Mouse (Mus musculus) right cerebral cortex, postnatal 36 days (tissue): ENCODE data around the gene Fcnb.

Source experiments
- DNase-seq, 2 experiments: peaks; one replicate each; pipeline ENCODE4 v3.0.0; 2022; ENCODE audit warnings: low spot score in 2 of 2, mixed read lengths in 1 of 2

The Fcnb gene

GRCm38 (mm10) chr2:28032469-28032868 is 52.2 kb downstream of the Fcnb start:
- no peak for DNase-seq

GRCm38 (mm10) chr2:28031860-28032259 is 52.8 kb downstream of the Fcnb start:
- no peak for DNase-seq
